8 mouse cellular contexts compared by ENCODE assay signal in the genomic region with DNA sequence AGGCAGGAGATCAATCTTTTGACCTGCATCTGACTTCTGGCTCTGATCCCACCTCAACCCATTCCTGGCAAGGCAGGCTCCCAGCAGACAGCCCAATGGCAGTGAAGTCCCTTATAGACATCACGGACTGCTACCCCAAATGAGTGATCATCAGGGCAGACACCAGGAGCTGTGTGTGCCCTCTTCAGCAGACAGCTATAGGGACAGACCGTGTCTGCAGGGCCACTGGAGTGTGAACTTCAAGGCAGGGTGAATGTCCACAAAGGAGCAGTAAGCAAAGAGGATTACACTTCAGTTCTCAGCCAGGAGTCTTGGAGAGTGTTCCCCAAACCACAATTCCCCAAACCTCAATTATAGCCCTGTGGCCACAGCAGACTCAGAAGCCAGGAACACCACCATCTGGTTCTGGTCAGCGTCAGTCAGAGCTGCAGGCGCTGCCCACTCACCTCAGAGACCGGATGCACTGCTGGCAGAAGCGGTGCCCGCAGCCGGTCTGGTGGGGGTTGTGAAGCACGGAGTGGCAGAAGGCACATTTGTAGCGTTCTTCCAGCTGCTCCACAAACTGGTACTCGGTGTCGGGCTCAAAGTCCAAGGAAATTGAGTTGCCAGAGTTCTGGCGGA. TPM values are rescaled to one million over a fixed set of nuclear protein-coding genes. Genes with fewer than 3 reads are reported as not detected.
DNase-seq lines count a peak whose midpoint lies in the region; ATAC-seq and TF ChIP-seq lines count a peak whose summit lies in the region.

No protein-coding gene starts in this region.

- H3K36me3 ChIP-seq in liver, adult 2 months (ENCODE audit: control insufficient read depth, insufficient read depth, low read length): peaks cover 12% of the 10 kb centered on the region
- peaks cover 25% of the 10 kb centered on the region for H3K36me3 ChIP-seq in heart, embryonic 10.5 days
- H3K36me3 ChIP-seq in neural tube, embryonic 15.5 days: no peaks in the 10 kb centered on the region

- WGBS in liver, adult 2 months: 13% methylated on average over 13 of the region's 13 CpGs
- WGBS in heart, embryonic 10.5 days: 61% methylated on average over 13 of the region's 13 CpGs
- 41% methylated on average over 13 of the region's 13 CpGs for WGBS in neural tube, embryonic 15.5 days

- H3K4me3 ChIP-seq in liver, adult 2 months (ENCODE audit: insufficient read depth, low read depth, low read length): peak overlapping the region; percentile 18; the same call in 1 of the 2 replicates
- no peak overlapping the region for H3K4me3 ChIP-seq in heart, embryonic 10.5 days
- H3K4me3 ChIP-seq in neural tube, embryonic 15.5 days (replicated peaks): no peak overlapping the region

- peak overlapping the region; percentile 32; the same call in 1 of the 2 replicates for H3K4me2 ChIP-seq in neural tube, embryonic 15.5 days

- H3K4me1 ChIP-seq in liver, adult 2 months (ENCODE audit: control insufficient read depth, insufficient read depth, low read length): peaks cover 12% of the 10 kb centered on the region
- peaks cover 30% of the 10 kb centered on the region for H3K4me1 ChIP-seq in heart, embryonic 10.5 days
- H3K4me1 ChIP-seq in neural tube, embryonic 15.5 days: peaks cover 18% of the 10 kb centered on the region

- peak overlapping the region; percentile 12 for H3K9ac ChIP-seq in liver, adult 2 months (ENCODE audit: low read depth, low read length)
- H3K9ac ChIP-seq in neural tube, embryonic 15.5 days (replicated peaks): no peak overlapping the region

- H3K27ac ChIP-seq in liver, adult 2 months (replicated peaks; ENCODE audit: insufficient read depth, low read depth, low read length): peak overlapping the region; percentile 47
- H3K27ac ChIP-seq in heart, embryonic 10.5 days: peak overlapping the region; percentile 6; the same call in 1 of the 2 replicates
- peak overlapping the region; percentile 37; the same call in 1 of the 2 replicates for H3K27ac ChIP-seq in neural tube, embryonic 15.5 days (replicated peaks)

- TF ChIP-seq POLR2A in liver, adult 2 months (IDR thresholded peaks at IDR 0.05; ENCODE audit: extremely low read depth, insufficient read depth, low read length): no peak

- H3K27me3 ChIP-seq in liver, adult 2 months (ENCODE audit: control insufficient read depth, insufficient read depth, low read length): no peaks in the 10 kb centered on the region
- no peaks in the 10 kb centered on the region for H3K27me3 ChIP-seq in heart, embryonic 10.5 days (ENCODE audit: insufficient read depth, poor library complexity, severe bottlenecking)
- no peaks in the 10 kb centered on the region for H3K27me3 ChIP-seq in neural tube, embryonic 15.5 days (replicated peaks)

- no peak for TF ChIP-seq CTCF in liver, adult 2 months (IDR thresholded peaks at IDR 0.05; ENCODE audit: low read depth, low read length)

- peak; percentile 77 for DNase-seq in liver, adult 2 months (ENCODE audit: extremely low read depth, low read depth, low spot score)
- DNase-seq in liver: no peak
- DNase-seq in heart, embryonic 10.5 days (ENCODE audit: low spot score): no peak
- DNase-seq in kidney, postnatal 25 days: peak; percentile 69 to 89
- DNase-seq in thymus, postnatal 14 days: no peak
- DNase-seq in T-cell, adult 2 months (ENCODE audit: low spot score): no peak

- H3K79me2 ChIP-seq in liver, adult 2 months (ENCODE audit: control insufficient read depth, insufficient read depth, low read length): peaks cover 10% of the 10 kb centered on the region; the same call in 1 of the 2 replicates

- no peaks in the 10 kb centered on the region for H3K9me3 ChIP-seq in heart, embryonic 10.5 days
- H3K9me3 ChIP-seq in neural tube, embryonic 15.5 days (replicated peaks): no peaks in the 10 kb centered on the region

- ATAC-seq in common myeloid progenitor, adult 5-6 weeks (replicated peaks; ENCODE audit: low read depth, poor library complexity, severe bottlenecking): peak; percentile 87
- peak; percentile 21; the same call in 1 of the 2 replicates for ATAC-seq in neural tube, embryonic 15.5 days (ENCODE audit: low FRiP score)

RNA-seq across cellular contexts. Expression of a gene that starts 22.3 kb away (rescaled TPM):
- total RNA-seq in liver, adult 2 months (2014; rRNA removed): 7.3 and 7.5 TPM in 2 replicates
- polyA plus RNA-seq in liver, adult 2 months (2012; rRNA removed): 3.3 and 3.5 TPM in 2 replicates
- total RNA-seq in common myeloid progenitor, adult 5-6 weeks (2017): 6.5 and 11.3 TPM in 2 replicates
- 6.3 and 8.5 TPM in 2 replicates for polyA plus RNA-seq in heart, embryonic 10.5 days (2016; fragmentation: Nextera tagmentation; extraction: Ambion mirVana)
- 1.7 and 5.8 TPM in 2 replicates for polyA plus RNA-seq in neural tube, embryonic 15.5 days (2015; fragmentation: Nextera tagmentation; extraction: Ambion mirVana)

Comparison
In these comparisons a context has a peak if more than half of its experiments do, and no peak if none do; other contexts are left out.
1. DNase-seq: peak in liver, adult 2 months (single experiment) and kidney, postnatal 25 days (2 of 2); none in liver (single experiment), heart, embryonic 10.5 days (single experiment), thymus, postnatal 14 days (single experiment) and T-cell, adult 2 months (single experiment).
2. Peak in every context shown above with its lines, with median percentiles within 50 percentile points of each other: H3K27ac ChIP-seq.